ENCODE assay signal across 20 mouse cellular contexts in genomic region chr2:11428621-11429020, GRCm38 (mm10).
DNase-seq lines count a peak whose midpoint lies in the region; ATAC-seq and TF ChIP-seq lines count a peak whose summit lies in the region.
"Had no signal": no experiment of that assay in that cellular context is flagged by ENCODE, and none has a peak within 500 bp of the region (broad histone marks: within the 10 kb centered on the region; RNA-seq: fewer than 3 reads in every experiment).

No protein-coding gene starts in this region.

- H3K27me3 ChIP-seq in liver, postnatal 0 days (ENCODE audit: insufficient read depth, low read length) = no peaks in the 10 kb centered on the region
- H3K27me3 ChIP-seq: forebrain, embryonic 13.5 days; heart, embryonic 12.5 days; hindbrain, embryonic 13.5 days; intestine, embryonic 15.5 days had no signal

- no peak for ATAC-seq in liver, postnatal 0 days
- no peak for ATAC-seq in inflammation-experienced regulatory T-cells, adult 6 months
- ATAC-seq: CD4-positive, CD25-positive, alpha-beta regulatory T cell, adult 4 months; forebrain, embryonic 13.5 days; forebrain, postnatal 0 days; hindbrain, postnatal 0 days had no signal

- H3K9ac ChIP-seq in liver, postnatal 0 days (replicated peaks) = no peak overlapping the region
- H3K9ac ChIP-seq: forebrain, embryonic 13.5 days; forebrain, postnatal 0 days; heart, embryonic 12.5 days; hindbrain, embryonic 13.5 days; intestine, embryonic 15.5 days had no signal

- DNase-seq in adrenal gland, adult (ENCODE audit: inconsistent age in 2 of 2, low spot score in 1 of 2) = peak; percentile 41 to 72
- DNase-seq in adrenal gland, adult 18-20 months (ENCODE audit: low spot score in 2 of 2) = no peak
- peak; percentile 85 for DNase-seq in heart, adult 11 months
- DNase-seq in heart, postnatal 14 days = no peak
- no peak for DNase-seq in liver, postnatal 0 days
- no peak for DNase-seq in liver
- DNase-seq: B cell, adult 2 months; cerebellum, adult 2 months; cerebellum, postnatal 10 days; forebrain, postnatal 0 days; gastrocnemius, postnatal 14 days had no signal

- H3K36me3 ChIP-seq in liver, postnatal 0 days (replicated peaks; ENCODE audit: insufficient read depth, low read length) = no peaks in the 10 kb centered on the region
- H3K36me3 ChIP-seq: embryonic facial prominence, embryonic 10.5 days; G1E; heart, embryonic 12.5 days; hindbrain, embryonic 13.5 days; intestine, embryonic 15.5 days had no signal

- H3K9me3 ChIP-seq in liver, postnatal 0 days (ENCODE audit: low read length) = no peaks in the 10 kb centered on the region
- H3K9me3 ChIP-seq: embryonic facial prominence, embryonic 10.5 days; forebrain, embryonic 13.5 days; G1E; heart, embryonic 12.5 days; hindbrain, embryonic 13.5 days; intestine, embryonic 15.5 days had no signal

- TF ChIP-seq CTCF in liver, postnatal 0 days (IDR thresholded peaks at IDR 0.05; ENCODE audit: low read depth) = no peak

- intact Hi-C loops in heart, postnatal 14 days (cut with DNase I) = loop anchor here (5.0 kb wide), 2 partner anchors 51 to 96 kb away; no protein-coding TSS in a partner anchor

- H3K4me1 ChIP-seq in liver, postnatal 0 days (ENCODE audit: insufficient read depth) = peaks cover 32% of the 10 kb centered on the region
- H3K4me1 ChIP-seq: forebrain, embryonic 13.5 days had no signal

- H3K4me2 ChIP-seq in liver, postnatal 0 days (ENCODE audit: low read depth, low read length) = no peak overlapping the region
- H3K4me2 ChIP-seq: forebrain, embryonic 13.5 days; heart, embryonic 12.5 days; hindbrain, embryonic 13.5 days; intestine, embryonic 15.5 days had no signal

- TF ChIP-seq EP300 in liver, postnatal 0 days (IDR thresholded peaks at IDR 0.05; ENCODE audit: low read depth) = no peak

- 0 out of 2 replicates have a peak overlapping the region, but pooled peaks have one; percentile 22 for H3K27ac ChIP-seq in liver, postnatal 0 days (ENCODE audit: low read depth)
- H3K27ac ChIP-seq: embryonic facial prominence, embryonic 10.5 days; forebrain, embryonic 13.5 days; hindbrain, embryonic 13.5 days; hindbrain, postnatal 0 days had no signal

- 78% methylated on average over 4 of the region's 4 CpGs for WGBS in liver, postnatal 0 days (ENCODE audit: insufficient replicate concordance)

- H3K4me3 ChIP-seq in liver, postnatal 0 days (ENCODE audit: low read depth, low read length) = no peak overlapping the region
- H3K4me3 ChIP-seq: embryonic facial prominence, embryonic 10.5 days; forebrain, embryonic 13.5 days; heart, embryonic 12.5 days; hindbrain, embryonic 13.5 days; intestine, embryonic 15.5 days had no signal

Comparison
In these comparisons a context has a peak if more than half of its experiments do, and no peak if none do; other contexts are left out.
1. DNase-seq: peak in adrenal gland, adult (2 of 2) and heart, adult 11 months (single experiment); none in adrenal gland, adult 18-20 months (0 of 2), heart, postnatal 14 days (0 of 2), liver, postnatal 0 days (single experiment) and liver (single experiment).